Mouse (Mus musculus) forelimb bud, embryonic 11.5 days (tissue): ENCODE measurements around the gene Gm10024.
"Not testable (repeated sequence)": the region's sequence is repeated elsewhere in the genome, so short reads cannot be mapped to it uniquely, and the experiment has no call there.

Experiments used
- DNase-seq: peaks from one replicate; pipeline ENCODE4 v3.0.0-alpha.2; 2012; ENCODE audit warnings: low read depth, low spot score

The Gm10024 gene

DNA sequence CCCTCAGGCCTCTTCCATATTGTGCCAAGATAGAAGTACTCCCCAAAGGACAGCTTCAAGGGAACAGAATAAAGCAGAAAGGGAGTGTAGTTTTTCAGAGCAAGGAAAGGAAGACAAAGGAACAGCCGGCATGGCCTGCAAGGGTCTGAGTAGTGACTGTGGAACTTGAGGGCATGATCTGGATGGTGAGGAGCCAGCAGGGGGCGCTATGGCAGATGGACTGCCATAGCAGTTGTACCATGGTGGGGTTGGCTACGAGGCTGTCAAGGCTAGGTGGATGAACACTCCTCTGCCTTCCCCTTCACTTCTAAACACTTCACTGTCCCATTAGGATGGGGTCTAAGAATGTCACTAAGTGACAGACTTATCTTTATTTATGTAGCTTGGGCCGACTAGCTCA lies 18.0 kb downstream of the Gm10024 start:
- DNase-seq = no peak

DNA sequence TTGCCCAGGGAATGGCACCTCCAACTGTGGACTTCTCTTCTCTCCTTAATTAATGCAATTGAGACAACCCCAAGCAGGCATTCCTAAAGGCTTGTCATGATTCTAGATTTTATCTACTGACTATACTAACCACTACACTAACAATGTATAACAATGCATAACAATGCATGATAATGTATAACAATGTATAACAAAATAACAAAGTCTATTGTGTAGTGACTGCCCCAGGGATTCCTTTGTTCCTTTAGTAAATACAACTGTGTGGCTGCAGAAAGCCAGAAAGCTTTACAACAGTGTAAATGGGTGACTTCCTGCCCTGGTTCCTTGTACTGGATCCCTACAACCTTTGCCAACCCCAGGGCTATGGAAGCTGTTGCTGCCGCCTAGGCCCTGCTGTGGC lies 24.7 kb downstream of the Gm10024 start:
- DNase-seq = no peak

DNA sequence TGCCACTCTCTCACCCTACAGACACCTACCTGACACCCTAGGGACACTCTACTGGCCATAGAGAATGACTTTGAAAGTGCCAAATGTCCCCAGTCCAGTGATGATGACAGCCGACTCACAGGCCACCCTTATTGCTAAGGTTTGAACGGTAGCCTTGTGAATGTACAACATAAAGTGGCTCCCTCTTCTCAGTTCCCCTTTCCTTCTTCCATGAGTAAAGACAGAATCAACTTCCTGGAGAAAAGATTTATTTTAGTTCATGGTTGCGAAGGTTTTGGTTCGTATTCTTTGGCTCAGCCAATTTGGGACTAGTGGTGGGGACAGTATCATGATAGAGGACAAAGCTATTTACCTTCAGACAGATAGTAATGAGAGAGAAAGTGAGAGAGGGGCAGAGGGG lies 27.7 kb downstream of the Gm10024 start:
- no peak for DNase-seq

DNA sequence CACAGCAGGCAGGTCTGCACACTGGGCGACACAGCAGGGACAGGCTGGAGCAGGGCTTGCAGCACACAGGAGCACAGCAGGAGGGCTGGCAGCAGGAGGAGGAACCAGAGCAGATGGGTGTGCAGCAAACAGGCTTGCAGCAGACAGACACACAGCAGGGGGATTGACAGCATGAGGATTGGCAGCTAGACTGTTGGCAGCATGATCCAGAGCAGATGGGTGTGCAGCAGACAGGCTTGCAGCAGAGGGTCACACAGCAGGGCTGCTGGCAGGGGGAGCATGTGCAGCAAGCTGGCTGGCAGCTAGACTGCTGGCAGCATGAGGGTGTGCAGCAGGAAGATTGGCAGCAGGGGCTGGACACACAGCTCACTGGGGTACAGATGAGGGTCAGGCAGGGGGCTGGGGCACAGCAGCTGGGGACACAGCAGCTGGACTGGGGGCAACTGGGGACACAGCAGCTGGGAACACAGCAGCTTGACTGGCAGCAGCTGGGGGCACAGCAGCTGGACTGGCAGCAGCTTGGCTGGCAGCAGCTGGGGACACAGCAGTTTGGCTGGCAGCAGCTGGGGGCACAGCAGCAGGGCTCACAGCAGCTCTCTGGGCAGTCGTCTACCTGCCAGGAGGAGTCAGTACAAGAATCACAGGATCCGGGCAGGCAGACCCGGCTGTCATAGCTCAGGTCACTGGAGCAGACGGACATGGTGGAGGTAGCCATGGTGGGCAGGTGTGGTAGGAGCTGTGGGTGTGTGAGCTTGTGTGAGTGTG lies 30.8 kb downstream of the Gm10024 start, which contains the start of gene Gm18596:
Gm18596 (minus strand) TSS at position 715 of the 765 bp plus-strand sequence.
- not testable (repeated sequence) for DNase-seq

DNA sequence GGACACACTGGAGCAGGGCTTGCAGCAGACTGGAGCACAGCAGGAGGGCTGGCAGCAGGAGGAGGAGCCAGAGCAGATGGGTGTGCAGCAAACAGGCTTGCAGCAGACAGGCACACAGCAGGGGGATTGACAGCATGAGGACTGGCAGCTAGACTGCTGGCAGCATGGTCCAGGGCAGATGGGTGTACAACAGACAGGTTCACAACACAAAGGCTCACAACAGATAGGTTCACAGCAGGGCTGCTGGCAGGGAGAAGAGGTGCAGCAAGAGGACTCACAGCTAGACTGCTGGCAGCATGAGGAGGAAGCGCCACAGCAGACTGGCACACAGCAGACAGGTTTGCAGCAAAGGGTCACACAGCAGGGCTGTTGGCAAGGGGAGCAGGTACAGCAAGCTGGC lies 39.4 kb downstream of the Gm10024 start:
- not testable (repeated sequence) for DNase-seq

DNA sequence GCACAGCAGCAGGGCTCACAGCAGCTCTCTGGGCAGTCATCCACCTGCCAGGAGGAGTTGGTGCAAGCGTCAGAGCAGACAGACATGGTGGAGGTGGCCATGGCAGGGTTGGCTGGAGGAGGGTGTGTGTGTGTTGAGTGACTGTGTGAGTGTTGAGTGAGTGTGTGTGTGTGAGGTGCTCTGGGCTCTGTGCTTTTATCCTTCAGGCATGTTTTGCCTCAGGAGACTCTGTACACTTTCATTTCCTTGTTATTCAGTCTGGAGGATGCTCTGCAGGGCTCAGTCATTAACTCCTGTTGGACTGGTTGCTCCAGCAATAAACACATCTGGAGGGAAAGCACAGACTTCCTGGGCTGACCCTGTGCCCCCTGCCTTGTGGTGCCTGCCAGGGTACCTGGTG lies 40.0 kb downstream of the Gm10024 start, which contains the start of gene Gm9736:
Gm9736 (minus strand) TSS at position 101 of the 400 bp plus-strand sequence.
- not testable (repeated sequence) for DNase-seq

DNA sequence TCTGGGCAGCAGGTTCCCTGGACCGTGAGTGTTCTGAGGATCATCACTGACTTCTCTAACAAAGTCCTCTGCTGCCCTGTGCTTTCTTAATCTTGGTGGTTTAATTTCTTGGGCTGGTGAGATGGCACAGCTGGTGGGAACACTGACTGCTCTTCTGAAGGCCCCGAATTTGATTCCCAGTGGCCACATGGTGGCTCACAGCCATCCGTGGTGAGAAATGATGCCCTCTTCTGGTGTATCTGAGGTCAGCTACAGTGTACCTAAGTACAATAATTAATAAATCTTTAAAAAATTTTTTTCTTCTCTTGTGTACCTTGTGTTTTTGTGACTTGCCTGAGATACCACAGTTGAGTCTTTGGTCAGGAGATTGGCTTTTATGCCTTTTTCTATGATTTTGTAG lies 41.1 kb downstream of the Gm10024 start:
- not testable (repeated sequence) for DNase-seq

DNA sequence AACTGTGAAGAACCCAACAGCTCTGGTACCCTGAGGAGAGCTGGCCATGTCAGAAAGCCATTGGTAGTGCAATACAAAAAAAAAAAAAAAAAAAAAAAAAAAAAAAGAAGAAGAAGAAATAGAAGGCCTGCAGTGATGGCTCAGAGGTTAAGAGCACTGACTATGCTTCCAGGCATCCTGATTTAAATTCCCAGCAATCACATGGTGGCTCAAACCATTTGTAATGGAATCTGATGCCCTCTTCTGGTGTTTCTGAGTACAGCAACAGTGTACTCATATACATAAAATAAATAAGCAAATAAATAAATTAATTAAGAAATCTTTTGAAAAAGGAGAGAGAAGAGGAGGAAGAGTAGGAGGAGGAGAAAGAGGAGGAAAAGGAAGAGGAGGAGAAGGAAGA lies 42.2 kb downstream of the Gm10024 start:
- DNase-seq = no peak

DNA sequence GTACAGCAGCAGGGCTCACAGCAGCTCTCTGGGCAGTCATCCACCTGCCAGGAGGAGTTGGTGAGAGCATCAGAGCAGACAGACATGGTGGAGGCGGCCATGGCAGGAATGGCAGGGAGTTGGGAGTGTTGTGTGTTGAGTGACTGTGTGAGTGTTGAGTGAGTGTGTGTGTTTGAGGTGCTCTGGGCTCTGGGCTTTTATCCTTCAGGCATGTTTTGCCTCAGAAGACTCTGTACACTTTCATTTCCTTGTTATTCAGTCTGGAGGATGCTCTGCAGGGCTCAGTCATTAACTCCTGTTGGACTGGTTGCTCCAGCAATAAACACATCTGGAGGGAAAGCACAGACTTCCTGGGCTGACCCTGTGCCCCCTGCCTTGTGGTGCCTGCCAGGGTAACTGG lies 48.3 kb downstream of the Gm10024 start, which contains the start of gene Gm3233:
Gm3233 (minus strand) TSS at position 101 of the 400 bp plus-strand sequence.
- not testable (repeated sequence) for DNase-seq
